Mouse (Mus musculus): ENCODE measurements at regions not wholly inside any gene's neighbourhood (a gene's known extent, or its start where the extent isn't known, plus 50 kb on each side); places are given as distances from the start of the nearest gene placed in this dataset.

- Histone ChIP-seq H3K36me3 (replicated peaks) (no peaks in the 10 kb centered on the region), H3K4me3 (replicated peaks) (no peak overlapping the region), H3K9ac (no peak overlapping the region), H3K4me1 (replicated peaks) (no peaks in the 10 kb centered on the region), H3K9me3 (replicated peaks) (no peaks in the 10 kb centered on the region), H3K4me2 (no peak overlapping the region), H3K27ac (replicated peaks) (no peak overlapping the region), H3K27me3 (no peaks in the 10 kb centered on the region)
- WGBS (ENCODE audit: insufficient replicate concordance), result 49% methylated on average over 3 of the region's 3 CpGs
- ATAC-seq (ENCODE audit: insufficient read depth), result no peak
Measured at GRCm38 (mm10) chrX:158987676-158988075, 222.4 kb upstream of the Rps6ka3 start.

GRCm38 (mm10) chrX:159018955-159019354, 191.2 kb upstream of the Rps6ka3 start:
- Histone ChIP-seq H3K4me3 (replicated peaks) (no peak overlapping the region), H3K27me3 (no peaks in the 10 kb centered on the region), H3K4me2 (no peak overlapping the region), H3K9me3 (replicated peaks) (no peaks in the 10 kb centered on the region), H3K36me3 (replicated peaks) (no peaks in the 10 kb centered on the region), H3K27ac (replicated peaks) (no peak overlapping the region), H3K4me1 (replicated peaks) (no peaks in the 10 kb centered on the region), H3K9ac (no peak overlapping the region)
- ATAC-seq (ENCODE audit: insufficient read depth), result no peak
- 73% methylated on average over 1 of the region's 1 CpGs for WGBS (ENCODE audit: insufficient replicate concordance)

GRCm38 (mm10) chrX:159026311-159026710, 183.8 kb upstream of the Rps6ka3 start:
- ATAC-seq (ENCODE audit: insufficient read depth), result no peak
- no peak overlapping the region for H3K4me2 ChIP-seq
- 68% methylated on average over 1 of the region's 1 CpGs for WGBS (ENCODE audit: insufficient replicate concordance)
- no peaks in the 10 kb centered on the region for H3K4me1 ChIP-seq (replicated peaks)
- H3K27me3 ChIP-seq, result no peaks in the 10 kb centered on the region
- H3K36me3 ChIP-seq (replicated peaks), result no peaks in the 10 kb centered on the region
- no peak overlapping the region for H3K27ac ChIP-seq (replicated peaks)
- no peak overlapping the region for H3K9ac ChIP-seq
- H3K9me3 ChIP-seq (replicated peaks), result no peaks in the 10 kb centered on the region
- H3K4me3 ChIP-seq (replicated peaks), result no peak overlapping the region

GRCm38 (mm10) chrX:159031927-159032326, 178.2 kb upstream of the Rps6ka3 start:
- H3K36me3 ChIP-seq (replicated peaks), result no peaks in the 10 kb centered on the region
- H3K9ac ChIP-seq, result no peak overlapping the region
- no peak for ATAC-seq (ENCODE audit: insufficient read depth)
- no peak overlapping the region for H3K4me2 ChIP-seq
- H3K4me3 ChIP-seq (replicated peaks), result no peak overlapping the region
- H3K4me1 ChIP-seq (replicated peaks), result no peaks in the 10 kb centered on the region
- no peaks in the 10 kb centered on the region for H3K9me3 ChIP-seq (replicated peaks)
- WGBS (ENCODE audit: insufficient replicate concordance), result 52% methylated on average over 4 of the region's 4 CpGs
- H3K27me3 ChIP-seq, result no peaks in the 10 kb centered on the region
- H3K27ac ChIP-seq (replicated peaks), result no peak overlapping the region

GRCm38 (mm10) chrX:159043432-159043831, 166.7 kb upstream of the Rps6ka3 start:
- H3K27me3 ChIP-seq, result no peaks in the 10 kb centered on the region
- no peak for ATAC-seq (ENCODE audit: insufficient read depth)
- H3K9ac ChIP-seq, result no peak overlapping the region
- no peaks in the 10 kb centered on the region for H3K36me3 ChIP-seq (replicated peaks)
- 8% methylated on average over 3 of the region's 3 CpGs for WGBS (ENCODE audit: insufficient replicate concordance)
- H3K4me3 ChIP-seq (replicated peaks), result no peak overlapping the region
- no peaks in the 10 kb centered on the region for H3K9me3 ChIP-seq (replicated peaks)
- no peak overlapping the region for H3K27ac ChIP-seq (replicated peaks)
- H3K4me1 ChIP-seq (replicated peaks), result no peaks in the 10 kb centered on the region
- H3K4me2 ChIP-seq, result no peak overlapping the region

- Histone ChIP-seq H3K9me3 (replicated peaks) (no peaks in the 10 kb centered on the region), H3K36me3 (replicated peaks) (no peaks in the 10 kb centered on the region), H3K4me2 (no peak overlapping the region), H3K4me3 (replicated peaks) (no peak overlapping the region), H3K9ac (no peak overlapping the region), H3K27me3 (no peaks in the 10 kb centered on the region), H3K4me1 (replicated peaks) (no peaks in the 10 kb centered on the region), H3K27ac (replicated peaks) (no peak overlapping the region)
- WGBS (ENCODE audit: insufficient replicate concordance), result 55% methylated on average over 2 of the region's 2 CpGs
- no peak for ATAC-seq (ENCODE audit: insufficient read depth)
Measured at GRCm38 (mm10) chrX:159047876-159048275, 162.2 kb upstream of the Rps6ka3 start.

- Histone ChIP-seq H3K9me3 (replicated peaks) (no peaks in the 10 kb centered on the region), H3K36me3 (replicated peaks) (no peaks in the 10 kb centered on the region), H3K4me2 (no peak overlapping the region), H3K4me3 (replicated peaks) (no peak overlapping the region), H3K27ac (replicated peaks) (no peak overlapping the region), H3K27me3 (no peaks in the 10 kb centered on the region), H3K9ac (no peak overlapping the region), H3K4me1 (replicated peaks) (no peaks in the 10 kb centered on the region)
- ATAC-seq (ENCODE audit: insufficient read depth), result no peak
- 29% methylated on average over 8 of the region's 8 CpGs for WGBS (ENCODE audit: insufficient replicate concordance)
Measured at GRCm38 (mm10) chrX:159055689-159056461, 154.2 kb upstream of the Rps6ka3 start.

- no peaks in the 10 kb centered on the region for H3K36me3 ChIP-seq (replicated peaks)
- H3K4me3 ChIP-seq (replicated peaks), result no peak overlapping the region
- H3K4me2 ChIP-seq, result no peak overlapping the region
- H3K27ac ChIP-seq (replicated peaks), result no peak overlapping the region
- no peak for ATAC-seq (ENCODE audit: insufficient read depth)
- no peaks in the 10 kb centered on the region for H3K27me3 ChIP-seq
- no peaks in the 10 kb centered on the region for H3K9me3 ChIP-seq (replicated peaks)
- H3K9ac ChIP-seq, result no peak overlapping the region
- no peaks in the 10 kb centered on the region for H3K4me1 ChIP-seq (replicated peaks)
Measured at GRCm38 (mm10) chrX:159056462-159056805, 153.7 kb upstream of the Rps6ka3 start.

- Histone ChIP-seq H3K9ac (no peak overlapping the region), H3K27me3 (no peaks in the 10 kb centered on the region), H3K36me3 (replicated peaks) (no peaks in the 10 kb centered on the region), H3K27ac (replicated peaks) (no peak overlapping the region), H3K9me3 (replicated peaks) (no peaks in the 10 kb centered on the region), H3K4me2 (no peak overlapping the region), H3K4me3 (replicated peaks) (no peak overlapping the region), H3K4me1 (replicated peaks) (no peaks in the 10 kb centered on the region)
- ATAC-seq (ENCODE audit: insufficient read depth), result no peak
Measured at GRCm38 (mm10) chrX:159058931-159059330, 151.2 kb upstream of the Rps6ka3 start.

- H3K4me3 ChIP-seq (replicated peaks), result no peak overlapping the region
- no peaks in the 10 kb centered on the region for H3K9me3 ChIP-seq (replicated peaks)
- no peak for ATAC-seq (ENCODE audit: insufficient read depth)
- no peak overlapping the region for H3K9ac ChIP-seq
- no peak overlapping the region for H3K27ac ChIP-seq (replicated peaks)
- H3K36me3 ChIP-seq (replicated peaks), result no peaks in the 10 kb centered on the region
- H3K4me2 ChIP-seq, result no peak overlapping the region
- H3K4me1 ChIP-seq (replicated peaks), result no peaks in the 10 kb centered on the region
- no peaks in the 10 kb centered on the region for H3K27me3 ChIP-seq
Measured at GRCm38 (mm10) chrX:159061322-159061721, 148.8 kb upstream of the Rps6ka3 start.

- Histone ChIP-seq H3K4me1 (replicated peaks) (no peaks in the 10 kb centered on the region), H3K27me3 (no peaks in the 10 kb centered on the region), H3K4me3 (replicated peaks) (no peak overlapping the region), H3K9ac (no peak overlapping the region), H3K27ac (replicated peaks) (no peak overlapping the region), H3K36me3 (replicated peaks) (no peaks in the 10 kb centered on the region), H3K4me2 (no peak overlapping the region), H3K9me3 (replicated peaks) (no peaks in the 10 kb centered on the region)
- 37% methylated on average over 2 of the region's 2 CpGs for WGBS (ENCODE audit: insufficient replicate concordance)
- ATAC-seq (ENCODE audit: insufficient read depth), result no peak
Measured at GRCm38 (mm10) chrX:159066212-159066611, 143.9 kb upstream of the Rps6ka3 start.

GRCm38 (mm10) chrX:159072647-159073046, 137.5 kb upstream of the Rps6ka3 start:
- 52% methylated on average over 3 of the region's 3 CpGs for WGBS (ENCODE audit: insufficient replicate concordance)
- no peak overlapping the region for H3K4me3 ChIP-seq (replicated peaks)

More at GRCm38 (mm10) chrX:159072647-159073046, 137.5 kb upstream of the Rps6ka3 start:
- Histone ChIP-seq H3K9ac (no peak overlapping the region), H3K27ac (replicated peaks) (no peak overlapping the region), H3K4me2 (no peak overlapping the region), H3K4me1 (replicated peaks) (no peaks in the 10 kb centered on the region), H3K9me3 (replicated peaks) (no peaks in the 10 kb centered on the region), H3K36me3 (replicated peaks) (no peaks in the 10 kb centered on the region), H3K27me3 (no peaks in the 10 kb centered on the region)
- ATAC-seq (ENCODE audit: insufficient read depth), result no peak
